Mouse (Mus musculus) midbrain, embryonic 15.5 days (tissue): Measurements from ENCODE around the gene Clta. TPM values are rescaled to one million over a fixed set of nuclear protein-coding genes. Genes with fewer than 3 reads are reported as not detected.

Experiments used
- ATAC-seq: fragments of 200-750 bp; cut with Nextera tagmentation; replicated peaks from 2 replicates; pipeline ENCODE4 v1.8.0; 2017; ENCODE audit warnings: moderate TSS enrichment
- H3K27ac ChIP-seq: fragments of 300-500 bp; sonication (generic); 2 replicates; pipeline ENCODE4 v1.5.1; 2015; ENCODE audit warnings: mild to moderate bottlenecking, inconsistent platforms
- H3K27me3 ChIP-seq: fragments of 300-500 bp; sonication (generic); replicated peaks from 2 replicates; pipeline ENCODE4 v1.6.1; 2015; ENCODE audit warnings: inconsistent platforms
- H3K36me3 ChIP-seq: fragments of 300-500 bp; sonication (generic); replicated peaks from 2 replicates; pipeline ENCODE4 v1.6.1; 2015; ENCODE audit warnings: inconsistent platforms
- H3K4me1 ChIP-seq: fragments of 300-500 bp; sonication (generic); 2 replicates; pipeline ENCODE4 v1.6.1; 2015; ENCODE audit warnings: inconsistent platforms
- H3K4me2 ChIP-seq: fragments of 300-500 bp; sonication (generic); 2 replicates; pipeline ENCODE4 v1.6.1; 2015; ENCODE audit warnings: inconsistent platforms, mild to moderate bottlenecking, moderate library complexity
- H3K4me3 ChIP-seq: fragments of 300-500 bp; sonication (generic); 2 replicates; pipeline ENCODE4 v1.5.1; 2015; ENCODE audit warnings: mild to moderate bottlenecking, inconsistent platforms
- H3K9ac ChIP-seq: fragments of 300-500 bp; sonication (generic); 2 replicates; pipeline ENCODE4 v1.6.1; 2015; ENCODE audit warnings: mild to moderate bottlenecking, inconsistent platforms
- H3K9me3 ChIP-seq: fragments of 300-500 bp; sonication (generic); 2 replicates; pipeline ENCODE4 v1.6.1; 2016; ENCODE audit warnings: inconsistent platforms
- WGBS: fragments of 180-500 bp; shearing (Covaris S2); methylation state at CpG from one replicate; pipeline ENCODE4 v1.1.7; 2015; ENCODE audit warnings: mixed read lengths; 5-methylcytosine and 5-hydroxymethylcytosine counted together
- polyA plus RNA-seq: library from polyadenylated mRNA; unstranded; fragments of >200 nt; fragmentation: Nextera tagmentation; extraction: Ambion mirVana; gene quantifications from 2 replicates; pipeline ENCODE4 v1.2.1, GENCODE M21; 2015

Gene Clta
- 331 and 334 TPM in 2 replicates for polyA plus RNA-seq

DNA sequence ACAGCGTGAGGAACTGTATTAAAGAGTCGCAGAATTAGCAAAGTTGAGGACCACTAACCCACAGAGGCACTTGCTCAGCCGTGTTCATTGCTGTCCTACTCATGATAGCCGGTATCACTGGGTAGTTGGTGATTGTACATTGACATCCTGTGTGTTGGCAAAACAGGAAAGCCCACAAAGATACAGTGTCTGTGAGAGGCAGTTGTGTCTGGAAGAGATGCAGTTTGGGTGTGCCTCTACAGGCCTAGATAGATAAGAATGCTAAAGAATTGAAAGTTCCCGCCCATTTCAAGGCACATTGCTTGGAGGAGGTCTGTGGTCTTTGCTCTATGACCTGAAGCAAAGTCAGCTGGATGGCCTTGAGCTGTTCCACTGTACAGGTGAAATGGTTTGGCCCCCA lies at the start of gene Clta:
Gene Clta (plus strand): TSS at position 327 of the 400 bp plus-strand sequence.
- 92% methylated on average over 5 of the region's 5 CpGs for WGBS
- ATAC-seq: no peak
- Histone ChIP-seq H3K4me3 (no peak within 1 kb of the TSS), H3K4me1 (no peaks in the 10 kb centered on the region), H3K9me3 (no peaks in the 10 kb centered on the region), H3K27ac (no peak within 1 kb of the TSS), H3K9ac (no peak within 1 kb of the TSS), H3K4me2 (no peak within 1 kb of the TSS), H3K36me3 (no peaks in the 10 kb centered on the region), H3K27me3 (no peaks in the 10 kb centered on the region)

DNA sequence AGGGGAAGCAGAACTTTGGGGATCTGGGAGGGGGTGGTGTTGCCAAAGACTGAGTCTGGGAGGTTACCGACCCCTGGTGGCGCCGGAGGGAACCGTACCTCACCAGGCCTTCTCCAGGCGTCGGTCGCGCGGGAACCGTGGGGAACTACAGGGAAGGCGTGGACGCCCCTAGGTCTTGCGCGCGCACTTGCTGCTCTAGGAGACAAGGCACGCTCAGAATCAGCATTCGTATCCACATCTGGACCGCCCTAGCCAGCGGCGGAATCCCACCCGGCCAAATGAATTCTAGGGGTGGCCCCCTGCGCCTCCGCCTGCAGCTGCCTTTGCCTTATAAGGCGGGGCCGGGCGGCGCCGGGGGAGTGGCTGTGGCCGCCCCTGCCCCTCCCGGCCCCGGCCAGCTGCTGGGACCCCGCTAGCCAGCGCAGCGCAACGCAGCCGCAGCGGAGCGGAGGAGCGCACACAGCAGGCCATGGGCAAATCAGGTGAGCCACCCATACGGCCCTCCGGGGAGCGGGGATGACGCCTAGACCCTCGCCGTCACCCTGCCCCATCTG lies 46.9 kb upstream of the Clta start, which contains the start of gene Glipr2:
Gene Glipr2 (plus strand): TSS at position 110 of the 554 bp plus-strand sequence.
- H3K36me3 ChIP-seq: no peaks in the 10 kb centered on the region
- peak within 1 kb of the TSS; percentile 98 for H3K4me2 ChIP-seq
- H3K9me3 ChIP-seq: no peaks in the 10 kb centered on the region
- H3K27ac ChIP-seq: peak within 1 kb of the TSS; percentile 69
- ATAC-seq: peak; percentile 89
- under 1% methylated on average over 45 of the region's 45 CpGs for WGBS
- H3K27me3 ChIP-seq: 0 out of 2 replicates have a peak, but pooled peaks cover 5% of the 10 kb centered on the region
- H3K4me1 ChIP-seq: peaks cover 17% of the 10 kb centered on the region
- peak within 1 kb of the TSS; percentile 73 for H3K4me3 ChIP-seq
- H3K9ac ChIP-seq: peak within 1 kb of the TSS; percentile 74

DNA sequence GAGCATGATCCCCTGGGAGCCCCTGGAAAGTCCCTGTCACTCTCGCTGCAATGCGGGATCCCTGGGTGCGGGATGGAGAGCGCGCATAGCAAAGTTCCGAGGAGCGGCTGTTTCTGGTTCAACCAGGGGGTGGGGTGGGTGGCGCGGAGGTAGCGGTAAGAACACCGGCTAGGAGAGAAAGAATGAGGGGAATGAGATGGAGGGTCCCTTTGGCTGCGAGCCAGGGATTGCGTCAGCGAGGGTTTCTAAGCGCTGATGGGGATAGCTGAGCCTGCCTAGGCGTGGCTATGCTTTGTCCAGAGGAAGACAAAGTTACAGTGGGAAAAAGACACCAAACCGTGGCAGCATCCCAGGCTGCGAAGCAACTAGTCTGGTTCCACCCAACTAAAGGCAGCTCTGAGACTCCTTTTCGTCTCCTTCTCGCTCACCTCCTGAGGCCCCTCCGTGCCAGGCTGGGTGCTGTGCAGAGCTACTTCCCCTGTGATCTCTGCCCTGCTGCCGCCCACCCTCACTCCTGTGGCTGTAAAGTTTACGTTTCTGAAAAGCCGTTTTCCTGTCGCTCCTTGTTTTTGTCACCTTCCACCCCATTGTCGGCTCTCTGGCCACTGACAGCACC lies 46.3 kb upstream of the Clta start:
- Histone ChIP-seq H3K27ac (peak overlapping the region; percentile 69), H3K9ac (peak overlapping the region; percentile 74), H3K4me3 (peak overlapping the region; percentile 73), H3K27me3 (0 out of 2 replicates have a peak, but pooled peaks cover 5% of the 10 kb centered on the region), H3K4me2 (peak overlapping the region; percentile 98), H3K9me3 (no peaks in the 10 kb centered on the region), H3K4me1 (peaks cover 17% of the 10 kb centered on the region), H3K36me3 (no peaks in the 10 kb centered on the region)
- peak; percentile 84 for ATAC-seq
- under 1% methylated on average over 26 of the region's 26 CpGs for WGBS

DNA sequence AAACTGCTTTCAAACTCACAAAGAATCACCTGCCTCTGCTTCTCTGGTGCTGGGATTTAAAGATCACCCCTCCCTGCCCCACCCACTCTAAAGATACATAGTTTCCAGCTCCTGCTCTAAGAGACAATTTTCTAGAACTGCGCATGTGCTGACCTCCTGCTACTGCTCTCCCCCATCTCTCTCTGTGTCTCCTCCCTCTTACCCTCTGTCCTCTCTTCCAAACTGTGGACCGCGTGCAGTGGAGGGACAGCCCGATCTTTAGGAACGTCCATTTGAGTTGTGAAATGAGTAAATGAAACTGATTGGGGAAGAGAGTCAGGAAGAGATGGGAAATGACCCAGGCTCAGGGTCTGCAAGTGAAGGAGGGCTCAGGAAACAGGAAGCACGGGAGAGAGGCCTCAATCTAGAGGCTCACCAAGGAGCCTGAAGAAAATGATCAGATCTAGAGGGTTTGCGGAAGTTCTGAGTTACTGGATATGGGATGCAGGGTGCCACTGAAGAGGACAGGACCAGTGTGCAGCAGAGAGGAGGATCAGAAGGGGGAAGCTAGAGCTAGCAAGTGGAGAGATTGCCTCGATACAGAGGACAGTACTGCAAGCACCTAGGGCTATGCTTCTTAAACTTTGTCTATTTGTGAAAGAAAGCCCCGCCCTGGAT lies 44.6 kb upstream of the Clta start:
- Histone ChIP-seq H3K27me3 (0 out of 2 replicates have a peak, but pooled peaks cover 5% of the 10 kb centered on the region), H3K36me3 (no peaks in the 10 kb centered on the region), H3K4me2 (0 out of 2 replicates have a peak overlapping the region, but pooled peaks have one; percentile 5), H3K9ac (no peak overlapping the region), H3K4me3 (no peak overlapping the region), H3K9me3 (no peaks in the 10 kb centered on the region), H3K27ac (no peak overlapping the region), H3K4me1 (peaks cover 17% of the 10 kb centered on the region)
- WGBS: 72% methylated on average over 9 of the region's 9 CpGs
- no peak for ATAC-seq

DNA sequence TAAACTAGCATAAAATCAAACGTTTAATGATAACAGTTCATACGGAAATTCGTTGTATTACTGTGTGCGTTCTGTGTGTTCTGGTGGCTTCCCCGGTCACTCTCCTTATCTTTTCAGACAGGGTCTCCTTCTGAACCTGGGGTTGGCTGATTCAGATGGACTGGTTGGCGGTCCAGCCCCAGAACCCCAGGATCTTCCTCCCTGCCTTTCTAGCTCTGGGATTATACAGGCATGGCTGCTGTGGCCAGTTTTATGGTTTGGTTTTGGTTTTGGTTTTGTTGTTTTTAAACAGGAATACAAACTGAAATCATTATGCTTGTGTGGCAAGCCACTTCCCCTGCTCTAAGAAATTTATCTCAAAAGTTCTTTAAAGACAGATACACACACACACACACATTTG lies 44.0 kb upstream of the Clta start:
- peaks cover 17% of the 10 kb centered on the region for H3K4me1 ChIP-seq
- no peak overlapping the region for H3K4me2 ChIP-seq
- H3K9ac ChIP-seq: no peak overlapping the region
- WGBS: 87% methylated on average over 6 of the region's 6 CpGs
- H3K36me3 ChIP-seq: no peaks in the 10 kb centered on the region
- 0 out of 2 replicates have a peak, but pooled peaks cover 5% of the 10 kb centered on the region for H3K27me3 ChIP-seq
- no peak for ATAC-seq
- no peak overlapping the region for H3K4me3 ChIP-seq
- no peak overlapping the region for H3K27ac ChIP-seq
- H3K9me3 ChIP-seq: no peaks in the 10 kb centered on the region

DNA sequence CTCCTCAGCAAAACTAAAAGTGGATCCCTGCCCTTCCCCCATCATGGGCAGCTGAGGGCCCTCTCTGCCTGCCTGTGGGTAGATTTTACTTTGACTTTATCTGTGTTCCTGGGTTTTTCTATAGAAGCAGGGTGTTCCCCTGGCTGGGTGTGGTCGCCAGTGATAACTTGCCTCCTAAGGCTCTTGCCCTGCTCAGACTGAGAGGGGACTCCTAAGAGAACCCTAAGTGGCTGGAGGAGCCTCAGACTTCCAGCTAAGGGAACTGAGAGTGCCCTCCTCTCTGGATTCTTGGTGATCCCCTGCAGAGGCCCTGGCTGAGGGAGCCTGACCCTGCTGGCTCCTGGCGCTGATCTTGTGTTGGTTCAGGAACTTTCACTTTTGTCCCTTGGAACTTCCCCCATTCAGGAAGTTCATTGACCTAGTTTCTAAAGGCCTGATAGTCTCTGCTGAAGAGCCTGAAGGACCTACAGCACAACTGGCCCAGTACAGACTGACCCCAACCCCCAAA lies 39.9 kb upstream of the Clta start:
- Histone ChIP-seq H3K9me3 (no peaks in the 10 kb centered on the region), H3K27ac (no peak overlapping the region), H3K4me3 (no peak overlapping the region), H3K4me2 (no peak overlapping the region), H3K27me3 (0 out of 2 replicates have a peak, but pooled peaks cover 5% of the 10 kb centered on the region), H3K4me1 (peaks cover 10% of the 10 kb centered on the region), H3K36me3 (no peaks in the 10 kb centered on the region), H3K9ac (no peak overlapping the region)
- no peak for ATAC-seq
- 46% methylated on average over 2 of the region's 2 CpGs for WGBS

DNA sequence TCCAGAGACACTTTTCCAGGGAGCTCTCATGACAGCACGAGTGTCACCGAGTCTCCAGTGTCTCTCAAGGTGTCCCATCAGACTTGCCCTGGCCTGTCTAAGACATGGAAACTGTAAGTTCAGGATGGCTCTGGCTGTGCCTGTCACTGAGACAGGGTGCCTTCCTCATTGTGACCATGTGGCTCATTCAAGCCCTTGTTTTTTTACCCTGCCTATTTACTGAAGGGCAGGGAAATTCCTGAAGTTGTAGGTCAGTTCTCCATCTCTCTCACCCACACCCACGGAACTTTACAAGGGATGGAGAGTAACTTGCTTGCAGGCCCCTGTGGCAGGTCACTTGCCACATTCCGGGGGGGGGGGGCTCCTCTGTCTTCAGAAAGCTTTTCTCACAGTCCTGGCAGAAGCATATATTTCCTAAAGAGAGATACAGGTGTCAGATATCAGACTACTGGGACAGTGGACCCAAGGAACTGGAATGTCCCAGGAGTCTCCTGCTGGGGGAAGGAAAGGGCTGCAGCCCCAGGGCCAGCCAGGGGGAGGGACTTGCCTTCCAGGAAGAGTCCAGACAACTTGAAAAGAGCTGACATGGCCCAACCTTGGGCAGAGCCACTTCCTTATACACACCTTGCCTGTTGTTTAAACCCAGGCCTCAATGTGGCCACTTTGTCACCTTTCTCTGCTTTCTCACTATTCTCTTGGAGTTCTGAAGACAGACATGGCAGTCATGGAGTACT lies 39.1 kb upstream of the Clta start:
- no peak for ATAC-seq
- no peaks in the 10 kb centered on the region for H3K9me3 ChIP-seq
- H3K4me2 ChIP-seq: no peak overlapping the region
- no peaks in the 10 kb centered on the region for H3K27me3 ChIP-seq
- H3K4me3 ChIP-seq: no peak overlapping the region
- no peak overlapping the region for H3K27ac ChIP-seq
- 59% methylated on average over 4 of the region's 4 CpGs for WGBS
- no peaks in the 10 kb centered on the region for H3K36me3 ChIP-seq
- H3K9ac ChIP-seq: no peak overlapping the region
- peaks cover 9% of the 10 kb centered on the region for H3K4me1 ChIP-seq

DNA sequence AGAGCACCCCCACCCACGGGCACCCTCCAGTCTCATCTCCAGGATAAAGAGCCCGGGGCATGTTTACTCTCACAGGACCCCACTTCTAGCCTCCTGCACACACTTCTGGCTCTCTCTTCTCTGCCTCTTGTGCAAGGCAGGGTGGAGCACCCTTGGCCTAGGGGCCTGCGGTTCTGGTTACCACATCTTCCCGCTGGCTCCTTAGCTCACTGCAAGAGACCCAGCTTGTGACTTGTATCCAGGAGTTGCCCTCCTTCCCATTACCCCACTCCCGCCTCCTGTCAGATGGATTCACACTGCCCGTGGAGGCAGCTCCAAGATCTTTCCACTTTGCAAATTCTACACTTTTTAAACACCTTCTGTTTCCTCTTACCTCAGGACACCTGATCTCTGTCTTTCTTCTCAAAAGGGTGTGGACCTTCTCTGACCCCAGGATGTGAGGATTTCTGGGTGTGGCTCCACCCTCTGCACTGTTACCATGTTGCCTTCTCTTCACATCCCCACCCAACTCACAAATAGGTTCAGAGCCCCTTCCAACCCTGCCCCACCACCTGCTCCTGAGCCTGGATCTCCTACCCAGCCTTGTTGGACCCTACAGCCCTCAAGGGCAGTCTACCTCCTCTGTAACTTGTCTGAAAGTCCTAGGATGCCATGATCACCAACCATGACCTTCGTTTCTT lies 38.3 kb upstream of the Clta start:
- Histone ChIP-seq H3K9ac (no peak overlapping the region), H3K27me3 (no peaks in the 10 kb centered on the region), H3K36me3 (no peaks in the 10 kb centered on the region), H3K4me2 (no peak overlapping the region), H3K4me1 (peaks cover 9% of the 10 kb centered on the region), H3K27ac (no peak overlapping the region), H3K9me3 (no peaks in the 10 kb centered on the region), H3K4me3 (no peak overlapping the region)
- WGBS: 85% methylated on average over 7 of the region's 7 CpGs
- ATAC-seq: no peak

DNA sequence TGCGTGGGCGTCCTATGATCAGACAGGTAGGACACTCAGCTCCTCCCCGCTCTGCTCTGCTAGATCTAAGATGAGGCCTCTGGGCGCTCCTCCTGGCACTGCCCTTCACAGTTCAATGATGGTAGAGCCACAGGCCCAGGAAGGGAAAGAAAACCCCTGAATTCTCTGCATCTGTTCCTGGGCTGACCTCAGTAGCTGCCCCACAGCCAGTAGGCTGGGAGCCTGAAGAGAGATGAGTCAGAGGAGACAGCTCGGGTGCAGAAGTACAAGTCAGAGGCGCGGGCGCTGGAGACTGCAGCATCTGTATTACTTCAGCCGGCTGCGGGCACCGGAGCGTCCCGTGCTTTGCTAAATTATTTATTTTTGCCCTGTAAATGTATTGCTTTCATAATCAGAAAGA lies 35.6 kb upstream of the Clta start:
- no peaks in the 10 kb centered on the region for H3K9me3 ChIP-seq
- no peaks in the 10 kb centered on the region for H3K27me3 ChIP-seq
- H3K9ac ChIP-seq: no peak overlapping the region
- no peaks in the 10 kb centered on the region for H3K36me3 ChIP-seq
- no peak overlapping the region for H3K4me3 ChIP-seq
- no peak for ATAC-seq
- H3K4me1 ChIP-seq: peaks cover 21% of the 10 kb centered on the region
- H3K4me2 ChIP-seq: no peak overlapping the region
- H3K27ac ChIP-seq: no peak overlapping the region
- 45% methylated on average over 13 of the region's 13 CpGs for WGBS

DNA sequence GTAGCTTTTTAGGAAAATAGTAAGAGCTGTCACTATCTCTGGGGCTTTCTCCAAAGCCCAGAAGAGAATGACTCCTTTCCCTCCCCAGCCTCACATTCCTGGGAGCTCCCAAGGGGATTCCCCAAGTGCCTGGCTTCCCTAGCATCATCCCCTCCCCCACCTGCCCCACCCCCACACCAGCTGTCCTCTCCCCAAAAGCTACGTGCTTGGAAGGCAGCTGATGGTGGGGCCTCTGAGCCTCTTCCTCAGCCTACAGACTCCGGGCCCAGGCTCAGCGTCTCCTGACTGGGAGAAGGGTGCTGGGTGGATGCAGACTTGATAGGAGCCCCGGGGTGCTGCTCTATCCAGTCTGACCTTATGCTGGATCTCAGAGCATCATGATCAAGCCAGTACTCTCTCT lies 34.9 kb upstream of the Clta start:
- Histone ChIP-seq H3K27ac (no peak overlapping the region), H3K27me3 (no peaks in the 10 kb centered on the region), H3K9me3 (no peaks in the 10 kb centered on the region), H3K4me2 (no peak overlapping the region), H3K4me1 (peaks cover 22% of the 10 kb centered on the region), H3K4me3 (no peak overlapping the region), H3K36me3 (no peaks in the 10 kb centered on the region), H3K9ac (no peak overlapping the region)
- ATAC-seq: no peak
- WGBS: 24% methylated on average over 4 of the region's 4 CpGs

DNA sequence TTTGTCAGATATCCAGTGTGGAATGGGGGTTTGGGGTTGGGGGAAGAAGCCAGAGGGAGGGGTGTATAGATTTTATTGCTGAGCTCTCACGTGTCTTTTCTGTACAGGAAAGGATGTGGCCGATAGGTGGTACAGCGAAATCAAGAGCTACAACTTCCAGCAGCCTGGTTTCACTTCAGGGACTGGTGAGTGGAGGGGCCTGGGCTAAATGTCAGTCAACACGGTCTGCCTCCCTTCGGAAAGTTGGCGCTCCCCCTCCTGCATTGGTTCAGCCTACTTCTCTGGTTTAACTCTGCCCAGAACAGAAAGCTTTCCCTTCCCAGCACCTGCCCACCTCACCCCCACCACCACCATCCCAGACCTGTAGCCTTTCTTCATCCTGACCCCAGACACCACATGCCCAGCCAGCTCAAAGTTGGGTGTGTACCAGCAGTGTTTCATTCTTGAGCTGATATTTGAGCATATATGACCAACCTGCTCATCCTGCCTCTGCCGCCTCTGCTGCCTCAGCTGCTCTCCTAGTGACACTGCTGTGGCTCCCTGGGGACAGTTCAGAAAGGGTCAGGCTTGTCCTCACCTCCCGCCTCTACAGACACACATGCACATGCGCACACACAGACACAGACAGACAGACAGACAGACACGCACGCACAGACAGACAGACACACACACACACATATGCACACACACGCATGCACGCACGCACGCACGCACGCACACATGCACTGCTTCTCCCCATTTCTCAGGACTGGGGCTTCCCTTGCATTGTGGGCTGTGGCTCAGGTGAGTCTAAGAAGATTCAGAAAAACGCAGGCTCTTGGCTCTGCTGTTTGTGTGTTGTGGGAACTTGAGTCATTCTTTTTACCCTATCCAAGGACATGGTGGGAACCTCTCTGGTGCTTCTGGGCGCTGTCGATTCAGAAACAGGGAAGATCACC lies 33.6 kb upstream of the Clta start:
- 82% methylated on average over 20 of the region's 20 CpGs for WGBS
- Histone ChIP-seq H3K27ac (no peak overlapping the region), H3K4me2 (no peak overlapping the region), H3K36me3 (no peaks in the 10 kb centered on the region), H3K9me3 (no peaks in the 10 kb centered on the region), H3K9ac (no peak overlapping the region), H3K27me3 (no peaks in the 10 kb centered on the region), H3K4me3 (no peak overlapping the region), H3K4me1 (peaks cover 22% of the 10 kb centered on the region)
- ATAC-seq: no peak
